Mouse (Mus musculus) urinary bladder, postnatal 10 days (tissue): ENCODE results near the gene Hus1b.

Source experiments
- DNase-seq: peaks from one replicate; pipeline ENCODE4 v3.0.0; 2022; ENCODE audit warnings: low spot score

Hus1b gene

GRCm38 (mm10) chr13:30947129-30947528 lies 430 bp downstream of the Hus1b start:
- DNase-seq, result no peak

- no peak for DNase-seq
Measured at GRCm38 (mm10) chr13:30945788-30946187, 1.8 kb downstream of the Hus1b start.

- DNase-seq, result no peak
Measured at GRCm38 (mm10) chr13:30932972-30933371, 14.6 kb downstream of the Hus1b start.

GRCm38 (mm10) chr13:30931613-30932012 lies 15.9 kb downstream of the Hus1b start:
- DNase-seq, result no peak

- no peak for DNase-seq
Measured at GRCm38 (mm10) chr13:30929119-30929518, 18.4 kb downstream of the Hus1b start.

- no peak for DNase-seq
Measured at GRCm38 (mm10) chr13:30924269-30924668, 23.3 kb downstream of the Hus1b start.

- no peak for DNase-seq
Measured at GRCm38 (mm10) chr13:30921914-30922313, 25.6 kb downstream of the Hus1b start.

- no peak for DNase-seq
Measured at GRCm38 (mm10) chr13:30913757-30914156, 33.8 kb downstream of the Hus1b start.

- no peak for DNase-seq
Measured at GRCm38 (mm10) chr13:30913028-30913427, 34.5 kb downstream of the Hus1b start.

GRCm38 (mm10) chr13:30911931-30912625 lies 35.5 kb downstream of the Hus1b start:
- DNase-seq, result no peak

- no peak for DNase-seq
Measured at GRCm38 (mm10) chr13:30910889-30911288, 36.7 kb downstream of the Hus1b start.

GRCm38 (mm10) chr13:30902286-30902685 lies 45.3 kb downstream of the Hus1b start:
- DNase-seq, result no peak

- DNase-seq, result no peak
Measured at GRCm38 (mm10) chr13:30901387-30902041, 46.0 kb downstream of the Hus1b start.
